Mouse (Mus musculus) CH12F3 (cell line): ENCODE data around the gene Ralgapa1.
"Not testable (repeated sequence)": the region's sequence is repeated elsewhere in the genome, so short reads cannot be mapped to it uniquely, and the experiment has no call there.

Experiments used
- in situ Hi-C: fragments of 300-500 bp; cut with MboI; formaldehyde crosslinking; loops from 2 replicates; pipeline ENCODE4 v1.14.3; 2020; ENCODE audit warnings: low sequenced_read_pairs

Gene Ralgapa1

GRCm38 (mm10) chr12:55600503-55600994 lies 220.4 kb downstream of the Ralgapa1 start:
- in situ Hi-C loops = no loop called here

- in situ Hi-C loops = no loop called here
Measured at GRCm38 (mm10) chr12:55599639-55600502, 221.1 kb downstream of the Ralgapa1 start.

GRCm38 (mm10) chr12:55598887-55599561 lies 221.9 kb downstream of the Ralgapa1 start, which contains the start of gene Insm2:
Gene Insm2, plus strand, starts transcription at chr12:55599427.
- in situ Hi-C loops = no loop called here

- in situ Hi-C loops = no loop called here
Measured at GRCm38 (mm10) chr12:55598537-55598886, 222.5 kb downstream of the Ralgapa1 start.

GRCm38 (mm10) chr12:55586936-55587335 lies 234.0 kb downstream of the Ralgapa1 start:
- in situ Hi-C loops = not testable (repeated sequence)

GRCm38 (mm10) chr12:55573794-55574193 lies 247.2 kb downstream of the Ralgapa1 start:
- in situ Hi-C loops = no loop called here

- in situ Hi-C loops = no loop called here
Measured at GRCm38 (mm10) chr12:55573089-55573488, 247.9 kb downstream of the Ralgapa1 start.

GRCm38 (mm10) chr12:55571661-55572060 lies 249.3 kb downstream of the Ralgapa1 start:
- in situ Hi-C loops = no loop called here

GRCm38 (mm10) chr12:55571181-55571580 lies 249.8 kb downstream of the Ralgapa1 start:
- in situ Hi-C loops = no loop called here

GRCm38 (mm10) chr12:55570646-55571045 lies 250.3 kb downstream of the Ralgapa1 start:
- in situ Hi-C loops = no loop called here

- in situ Hi-C loops = no loop called here
Measured at GRCm38 (mm10) chr12:55569676-55570075, 251.3 kb downstream of the Ralgapa1 start.

GRCm38 (mm10) chr12:55568466-55568865 lies 252.5 kb downstream of the Ralgapa1 start:
- in situ Hi-C loops = no loop called here

GRCm38 (mm10) chr12:55566837-55567236 lies 254.1 kb downstream of the Ralgapa1 start:
- in situ Hi-C loops = no loop called here

GRCm38 (mm10) chr12:55565867-55566266 lies 255.1 kb downstream of the Ralgapa1 start:
- in situ Hi-C loops = no loop called here

- in situ Hi-C loops = no loop called here
Measured at GRCm38 (mm10) chr12:55565206-55565605, 255.8 kb downstream of the Ralgapa1 start, which contains the start of gene Aldoart2. Gene Aldoart2, plus strand, starts transcription at chr12:55565239.

- in situ Hi-C loops = no loop called here
Measured at GRCm38 (mm10) chr12:55564187-55564963, 256.6 kb downstream of the Ralgapa1 start.

- in situ Hi-C loops = no loop called here
Measured at GRCm38 (mm10) chr12:55563742-55564141, 257.2 kb downstream of the Ralgapa1 start.

GRCm38 (mm10) chr12:55560025-55560690 lies 260.8 kb downstream of the Ralgapa1 start:
- in situ Hi-C loops = no loop called here

- in situ Hi-C loops = no loop called here
Measured at GRCm38 (mm10) chr12:55559184-55559855, 261.6 kb downstream of the Ralgapa1 start.

- in situ Hi-C loops = no loop called here
Measured at GRCm38 (mm10) chr12:55557866-55558265, 263.1 kb downstream of the Ralgapa1 start.
